Mouse (Mus musculus): ENCODE measurements around the gene Hecw2. TPM values are rescaled to one million over a fixed set of nuclear protein-coding genes. Genes with fewer than 3 reads are reported as not detected.
A peak's percentile ranks its signal among the peaks of the same experiment; 100 is the strongest.

Hecw2 gene
- polyA plus RNA-seq, 1 experiment from 2014 or later = 7.9 TPM

- Histone ChIP-seq H3K4me3 (replicated peaks; ENCODE audit: low read length) (no peak overlapping the region), H3K27ac (no peak overlapping the region), H3K4me1 (replicated peaks; ENCODE audit: control insufficient read depth, insufficient read depth, low read length) (0 out of 2 replicates have a peak, but pooled peaks cover 10% of the 10 kb centered on the region), H3K4me2 (replicated peaks) (no peak overlapping the region), H3K27me3 (ENCODE audit: control insufficient read depth, insufficient read depth, low read length) (no peaks in the 10 kb centered on the region), H3K9me3 (ENCODE audit: control insufficient read depth, low read length) (no peaks in the 10 kb centered on the region), H3K9ac (no peak overlapping the region), H3K36me3 (replicated peaks; ENCODE audit: control insufficient read depth, insufficient read depth) (no peaks in the 10 kb centered on the region)
- ATAC-seq (ENCODE audit: low FRiP score) = no peak
- no peak for DNase-seq (ENCODE audit: low spot score)
- 93% methylated on average over 5 of the region's 5 CpGs for WGBS
Measured at GRCm38 (mm10) chr1:54121071-54121730, 73.8 kb downstream of the Hecw2 start.

- Histone ChIP-seq H3K4me3 (replicated peaks; ENCODE audit: low read length) (no peak overlapping the region), H3K9ac (no peak overlapping the region), H3K27ac (0 out of 2 replicates have a peak overlapping the region, but pooled peaks have one; percentile 20), H3K4me2 (replicated peaks) (no peak overlapping the region), H3K4me1 (replicated peaks; ENCODE audit: control insufficient read depth, insufficient read depth, low read length) (0 out of 2 replicates have a peak, but pooled peaks cover 10% of the 10 kb centered on the region), H3K27me3 (ENCODE audit: control insufficient read depth, insufficient read depth, low read length) (no peaks in the 10 kb centered on the region), H3K9me3 (ENCODE audit: control insufficient read depth, low read length) (no peaks in the 10 kb centered on the region), H3K36me3 (replicated peaks; ENCODE audit: control insufficient read depth, insufficient read depth) (no peaks in the 10 kb centered on the region)
- peak; percentile 82 for ATAC-seq (ENCODE audit: low FRiP score)
- no peak for DNase-seq (ENCODE audit: low spot score)
- WGBS = 50% methylated on average over 9 of the region's 9 CpGs
Measured at GRCm38 (mm10) chr1:54119638-54120320, 75.2 kb downstream of the Hecw2 start.

GRCm38 (mm10) chr1:54118342-54118973 is 76.5 kb downstream of the Hecw2 start:
- DNase-seq (ENCODE audit: low spot score) (no peak), ATAC-seq (ENCODE audit: low FRiP score) (no peak)
- Histone ChIP-seq H3K27ac (no peak overlapping the region), H3K36me3 (replicated peaks; ENCODE audit: control insufficient read depth, insufficient read depth) (no peaks in the 10 kb centered on the region), H3K9ac (no peak overlapping the region), H3K4me1 (replicated peaks; ENCODE audit: control insufficient read depth, insufficient read depth, low read length) (0 out of 2 replicates have a peak, but pooled peaks cover 10% of the 10 kb centered on the region), H3K27me3 (ENCODE audit: control insufficient read depth, insufficient read depth, low read length) (no peaks in the 10 kb centered on the region), H3K4me3 (replicated peaks; ENCODE audit: low read length) (no peak overlapping the region), H3K4me2 (replicated peaks) (no peak overlapping the region), H3K9me3 (ENCODE audit: control insufficient read depth, low read length) (no peaks in the 10 kb centered on the region)
- 77% methylated on average over 8 of the region's 8 CpGs for WGBS

- no peak overlapping the region for H3K9ac ChIP-seq
- no peak for ATAC-seq (ENCODE audit: low FRiP score)
- 90% methylated on average over 8 of the region's 8 CpGs for WGBS
- H3K4me1 ChIP-seq (replicated peaks; ENCODE audit: control insufficient read depth, insufficient read depth, low read length) = no peaks in the 10 kb centered on the region
- no peaks in the 10 kb centered on the region for H3K36me3 ChIP-seq (replicated peaks; ENCODE audit: control insufficient read depth, insufficient read depth)
- H3K9me3 ChIP-seq (ENCODE audit: control insufficient read depth, low read length) = no peaks in the 10 kb centered on the region
- no peak overlapping the region for H3K4me3 ChIP-seq (replicated peaks; ENCODE audit: low read length)
- H3K27me3 ChIP-seq (ENCODE audit: control insufficient read depth, insufficient read depth, low read length) = no peaks in the 10 kb centered on the region
- no peak overlapping the region for H3K4me2 ChIP-seq (replicated peaks)
- H3K27ac ChIP-seq = no peak overlapping the region
- DNase-seq (ENCODE audit: low spot score) = no peak
Measured at GRCm38 (mm10) chr1:54110920-54111605, 83.9 kb downstream of the Hecw2 start.

GRCm38 (mm10) chr1:54109255-54109654 is 85.7 kb downstream of the Hecw2 start:
- DNase-seq (ENCODE audit: low spot score) (no peak), ATAC-seq (ENCODE audit: low FRiP score) (no peak)
- WGBS = 72% methylated on average over 5 of the region's 5 CpGs
- Histone ChIP-seq H3K4me2 (replicated peaks) (no peak overlapping the region), H3K36me3 (replicated peaks; ENCODE audit: control insufficient read depth, insufficient read depth) (no peaks in the 10 kb centered on the region), H3K27ac (no peak overlapping the region), H3K27me3 (ENCODE audit: control insufficient read depth, insufficient read depth, low read length) (no peaks in the 10 kb centered on the region), H3K4me1 (replicated peaks; ENCODE audit: control insufficient read depth, insufficient read depth, low read length) (no peaks in the 10 kb centered on the region), H3K9me3 (ENCODE audit: control insufficient read depth, low read length) (no peaks in the 10 kb centered on the region), H3K4me3 (replicated peaks; ENCODE audit: low read length) (no peak overlapping the region), H3K9ac (no peak overlapping the region)

GRCm38 (mm10) chr1:54106756-54107155 is 88.2 kb downstream of the Hecw2 start:
- no peak overlapping the region for H3K27ac ChIP-seq
- WGBS = 95% methylated on average over 3 of the region's 3 CpGs
- no peak overlapping the region for H3K9ac ChIP-seq
- H3K4me3 ChIP-seq (replicated peaks; ENCODE audit: low read length) = no peak overlapping the region
- no peaks in the 10 kb centered on the region for H3K9me3 ChIP-seq (ENCODE audit: control insufficient read depth, low read length)
- no peak for DNase-seq (ENCODE audit: low spot score)
- no peak overlapping the region for H3K4me2 ChIP-seq (replicated peaks)
- H3K27me3 ChIP-seq (ENCODE audit: control insufficient read depth, insufficient read depth, low read length) = no peaks in the 10 kb centered on the region
- no peaks in the 10 kb centered on the region for H3K36me3 ChIP-seq (replicated peaks; ENCODE audit: control insufficient read depth, insufficient read depth)
- H3K4me1 ChIP-seq (replicated peaks; ENCODE audit: control insufficient read depth, insufficient read depth, low read length) = no peaks in the 10 kb centered on the region
- ATAC-seq (ENCODE audit: low FRiP score) = no peak

- Histone ChIP-seq H3K4me2 (replicated peaks) (no peak overlapping the region), H3K27ac (no peak overlapping the region), H3K36me3 (replicated peaks; ENCODE audit: control insufficient read depth, insufficient read depth) (no peaks in the 10 kb centered on the region), H3K9ac (no peak overlapping the region), H3K9me3 (ENCODE audit: control insufficient read depth, low read length) (no peaks in the 10 kb centered on the region), H3K4me1 (replicated peaks; ENCODE audit: control insufficient read depth, insufficient read depth, low read length) (no peaks in the 10 kb centered on the region), H3K4me3 (replicated peaks; ENCODE audit: low read length) (no peak overlapping the region), H3K27me3 (ENCODE audit: control insufficient read depth, insufficient read depth, low read length) (no peaks in the 10 kb centered on the region)
- ATAC-seq (ENCODE audit: low FRiP score) (no peak), DNase-seq (ENCODE audit: low spot score) (no peak)
- WGBS = 99% methylated on average over 3 of the region's 3 CpGs
Measured at GRCm38 (mm10) chr1:54079708-54080107, 115.3 kb downstream of the Hecw2 start.

GRCm38 (mm10) chr1:54074456-54074855 is 120.5 kb downstream of the Hecw2 start:
- 77% methylated on average over 1 of the region's 1 CpGs for WGBS
- no peak for DNase-seq (ENCODE audit: low spot score)
- no peak for ATAC-seq (ENCODE audit: low FRiP score)

GRCm38 (mm10) chr1:54070121-54070520 is 124.8 kb downstream of the Hecw2 start:
- 85% methylated on average over 2 of the region's 2 CpGs for WGBS
- ATAC-seq (ENCODE audit: low FRiP score) = no peak
- no peaks in the 10 kb centered on the region for H3K36me3 ChIP-seq (replicated peaks; ENCODE audit: control insufficient read depth, insufficient read depth)
- H3K9me3 ChIP-seq (ENCODE audit: control insufficient read depth, low read length) = no peaks in the 10 kb centered on the region
- H3K4me1 ChIP-seq (replicated peaks; ENCODE audit: control insufficient read depth, insufficient read depth, low read length) = no peaks in the 10 kb centered on the region
- H3K27me3 ChIP-seq (ENCODE audit: control insufficient read depth, insufficient read depth, low read length) = no peaks in the 10 kb centered on the region
- H3K27ac ChIP-seq = no peak overlapping the region
- no peak for DNase-seq (ENCODE audit: low spot score)
- no peak overlapping the region for H3K9ac ChIP-seq
- H3K4me3 ChIP-seq (replicated peaks; ENCODE audit: low read length) = no peak overlapping the region
- no peak overlapping the region for H3K4me2 ChIP-seq (replicated peaks)

More at GRCm38 (mm10) chr1:54074456-54074855, 120.5 kb downstream of the Hecw2 start:
- Histone ChIP-seq H3K27ac (no peak overlapping the region), H3K4me2 (replicated peaks) (no peak overlapping the region), H3K36me3 (replicated peaks; ENCODE audit: control insufficient read depth, insufficient read depth) (no peaks in the 10 kb centered on the region), H3K4me1 (replicated peaks; ENCODE audit: control insufficient read depth, insufficient read depth, low read length) (no peaks in the 10 kb centered on the region), H3K4me3 (replicated peaks; ENCODE audit: low read length) (no peak overlapping the region), H3K9ac (no peak overlapping the region), H3K27me3 (ENCODE audit: control insufficient read depth, insufficient read depth, low read length) (no peaks in the 10 kb centered on the region), H3K9me3 (ENCODE audit: control insufficient read depth, low read length) (no peaks in the 10 kb centered on the region)

Measured in hindbrain, embryonic 14.5 days (tissue).